Mouse (Mus musculus) cerebellum, adult 2 months (tissue): ENCODE data around the gene Atp8b4.

Experiments used
- CTCF ChIP-seq: fragments of 200-500 bp; IDR thresholded peaks from 2 replicates; pipeline ENCODE4 v1.5.1; 2011; ENCODE audit warnings: low read depth, mild to moderate bottlenecking, control low read depth, low read length, moderate library complexity, borderline replicate concordance; ENCODE audit not compliant: insufficient read depth
- POLR2A ChIP-seq: fragments of 200-500 bp; IDR thresholded peaks from 2 replicates; pipeline ENCODE4 v1.6.1; 2011; ENCODE audit warnings: low read length, control low read depth, borderline replicate concordance; ENCODE audit not compliant: insufficient read depth

GRCm38 (mm10) chr2:126493306-126493705, 7.2 kb downstream of the Atp8b4 start:
- TF ChIP-seq CTCF (no peak), POLR2A (no peak)
